Mouse (Mus musculus) hematopoietic stem cell, adult 5-6 weeks (primary cell): ENCODE data around the gene Ffar1. TPM values are rescaled to one million over a fixed set of nuclear protein-coding genes. Genes with fewer than 3 reads are reported as not detected.
A peak's percentile ranks its signal among the peaks of the same experiment; 100 is the strongest.

Experiments used
- ATAC-seq, 2 experiments: fragments of 125-278 bp in 1 of 2; replicated peaks in 1 of 2; 2 replicates each; pipeline ENCODE4 v1.8.0; 2016 to 2017; ENCODE audit warnings: inconsistent platforms in 2 of 2, mild to moderate bottlenecking in 2 of 2, moderate number of reproducible peaks in 2 of 2, low read depth in 1 of 2, moderate TSS enrichment in 1 of 2; ENCODE audit not compliant: low FRiP score in 2 of 2, poor library complexity in 2 of 2, severe bottlenecking in 2 of 2, insufficient read depth in 1 of 2, low TSS enrichment in 1 of 2
- total RNA-seq: library from RNA; stranded (forward); fragments of 172-1452, 232-1000 nt; gene quantifications from 2 replicates; pipeline ENCODE4 v1.2.3, GENCODE M21; 2017

Gene Ffar1
- total RNA-seq = not detected in 2 replicates

DNA sequence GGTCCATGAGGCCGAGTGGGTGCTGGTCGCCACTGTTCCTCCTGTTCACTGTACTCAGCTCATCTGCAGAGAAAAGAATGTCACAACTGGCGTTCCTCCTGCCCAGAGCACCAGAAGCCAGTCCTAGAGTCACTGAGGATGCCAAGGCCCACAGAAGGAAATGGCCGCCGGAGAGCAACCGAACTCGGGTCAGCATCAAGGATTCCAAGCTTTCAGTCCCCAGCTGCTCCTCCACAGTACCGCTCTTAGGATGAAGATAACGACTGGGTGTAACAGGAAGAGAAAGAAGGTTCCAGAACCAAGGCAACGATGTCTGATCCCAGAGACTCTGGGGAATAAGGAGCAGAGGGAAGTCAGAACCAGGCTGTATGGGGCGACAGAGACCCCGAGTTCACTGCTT, at the start of gene Ffar1:
Ffar1 (minus strand) TSS at position 101 of the 400 bp plus-strand sequence.
- no peak for ATAC-seq

DNA sequence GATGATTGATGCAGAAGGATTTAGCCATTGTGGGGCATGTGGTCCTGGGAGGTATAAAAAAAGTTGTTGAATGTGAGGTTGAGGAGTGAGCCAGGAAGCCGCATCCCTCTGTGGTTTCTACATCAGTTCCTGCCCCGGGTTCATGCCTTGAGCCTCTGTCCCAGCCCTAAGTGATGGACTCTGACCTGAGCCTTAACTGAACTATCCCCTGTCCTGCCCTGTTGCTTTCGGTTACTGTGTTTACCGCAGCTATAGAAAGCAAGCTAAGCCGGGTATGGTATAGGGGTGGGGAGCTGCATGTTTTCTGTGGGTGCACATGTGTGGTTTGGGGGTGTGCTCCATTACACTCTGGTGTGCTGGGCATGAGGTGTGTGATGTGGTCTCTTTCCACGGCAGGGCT, 48.4 kb upstream of the Ffar1 start:
- peak; percentile 29 to 35; a peak in 2 of 4 replicates for ATAC-seq

DNA sequence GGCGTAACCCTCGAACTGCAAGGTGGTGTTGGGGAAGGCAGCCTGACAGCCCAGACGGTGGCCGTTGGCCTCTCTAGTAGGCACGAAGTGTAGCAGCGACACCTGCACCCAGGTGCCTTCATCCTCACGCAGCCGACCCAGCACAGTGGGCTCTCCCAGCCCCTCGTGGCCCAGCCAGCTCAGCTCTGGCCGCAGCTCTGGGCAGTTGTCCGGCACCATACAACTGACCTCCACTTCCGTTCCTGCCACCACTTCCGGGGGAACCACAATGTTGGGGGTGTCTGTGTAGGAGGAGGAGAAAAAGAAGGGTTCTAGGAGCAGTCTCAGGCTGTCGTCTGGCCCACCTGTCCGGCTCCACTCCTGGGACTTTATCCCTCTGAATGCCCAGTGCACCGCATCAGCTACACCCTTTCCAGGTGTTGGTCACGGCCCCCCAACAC, 47.6 kb upstream of the Ffar1 start:
- no peak; a peak in 1 of 4 replicates for ATAC-seq

DNA sequence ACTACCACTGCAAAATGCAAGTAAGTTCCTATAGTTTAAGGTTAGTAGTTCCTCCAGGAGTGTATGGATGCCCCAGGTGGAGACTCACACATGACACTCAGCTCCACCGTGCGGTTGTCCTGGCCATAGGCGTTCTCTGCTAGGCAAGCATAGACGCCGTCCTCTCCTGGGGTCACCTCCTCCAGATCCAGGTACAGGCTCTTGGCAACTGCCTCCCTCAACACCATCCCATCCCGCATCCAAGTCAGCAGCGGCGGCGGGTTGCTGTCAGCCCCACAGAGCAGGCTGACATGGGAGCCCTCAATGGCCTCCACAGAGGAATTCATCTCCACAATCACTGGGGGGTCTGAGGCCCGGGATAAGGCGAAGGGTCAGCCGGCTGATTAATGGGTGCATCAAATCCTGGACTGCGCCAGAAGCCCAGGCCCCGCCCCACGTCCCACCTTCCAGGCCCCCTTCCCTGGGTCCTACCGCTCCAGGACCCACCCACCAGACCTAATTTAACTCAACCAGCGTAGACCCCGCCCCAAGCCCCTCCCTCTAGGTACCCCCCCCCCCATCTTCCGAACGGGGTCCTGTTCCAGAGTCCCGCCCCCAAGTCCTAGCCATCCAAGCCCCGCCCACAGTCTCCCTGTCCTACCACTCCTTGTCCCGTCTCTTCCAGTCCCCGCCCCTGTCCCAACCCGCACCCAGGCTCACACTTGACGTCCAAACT, 47.1 kb upstream of the Ffar1 start:
- peak; percentile 39 to 61; a peak in 1 of 4 replicates for ATAC-seq

DNA sequence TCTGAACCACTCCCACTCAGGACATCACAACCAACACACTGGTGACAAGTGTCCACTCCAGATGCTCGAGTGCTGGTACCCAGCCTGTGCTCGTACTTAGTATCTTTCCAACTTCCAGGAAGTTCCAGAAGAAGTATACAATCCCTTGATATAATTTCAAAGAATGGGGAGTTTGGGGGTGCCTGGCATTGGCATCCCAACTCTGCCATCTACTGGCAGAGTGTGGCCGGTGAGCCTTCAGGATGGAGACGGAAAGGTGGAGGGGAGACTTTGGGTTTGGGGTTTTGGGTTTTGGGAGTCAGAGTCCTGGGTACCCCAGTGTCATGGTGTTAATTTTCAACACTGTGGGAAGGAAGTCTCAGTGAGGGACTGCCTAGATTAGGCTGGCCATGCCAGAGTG, 42.7 kb upstream of the Ffar1 start:
- ATAC-seq = peak; percentile 22 to 35; a peak in 1 of 4 replicates

DNA sequence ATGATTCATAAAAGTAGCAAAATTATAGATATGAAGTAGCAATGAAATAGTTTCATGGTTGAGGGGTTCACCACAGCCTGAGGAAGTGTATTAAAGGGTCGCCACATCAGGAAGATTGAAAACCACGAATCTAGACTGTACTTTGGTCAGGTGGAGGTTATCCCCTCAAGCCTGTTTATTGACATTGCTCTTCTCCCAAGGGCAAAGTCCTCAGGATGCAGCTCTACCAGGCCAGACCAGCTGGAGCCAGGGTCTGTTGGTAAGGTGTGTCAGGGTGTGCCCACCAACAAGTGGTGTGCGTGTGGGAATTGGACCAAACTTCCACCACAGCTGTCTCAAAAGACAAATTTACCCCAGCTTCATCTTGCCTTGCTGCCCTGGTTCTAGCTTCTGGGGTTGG, 33.9 kb upstream of the Ffar1 start:
- no peak for ATAC-seq

DNA sequence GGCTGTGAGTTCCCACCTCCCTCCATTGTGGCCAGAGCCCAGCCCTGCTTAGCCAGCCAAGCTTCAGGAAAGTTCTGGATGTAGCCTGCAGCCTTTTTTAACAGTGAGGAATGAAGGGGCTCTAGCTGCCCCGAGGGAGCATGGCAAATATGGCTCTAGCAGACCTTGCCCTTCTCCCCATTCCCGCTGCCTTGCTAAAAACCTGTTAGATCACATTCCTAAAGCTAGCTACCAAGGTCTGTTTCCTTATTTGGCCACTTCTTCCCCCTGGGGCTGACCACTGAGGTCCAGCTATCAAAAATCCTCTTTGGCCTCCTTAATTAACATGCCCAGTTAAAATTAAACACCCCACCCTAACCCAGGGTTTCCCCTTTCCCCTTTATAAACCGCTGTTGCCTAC, 31.2 kb upstream of the Ffar1 start:
- ATAC-seq = no peak

DNA sequence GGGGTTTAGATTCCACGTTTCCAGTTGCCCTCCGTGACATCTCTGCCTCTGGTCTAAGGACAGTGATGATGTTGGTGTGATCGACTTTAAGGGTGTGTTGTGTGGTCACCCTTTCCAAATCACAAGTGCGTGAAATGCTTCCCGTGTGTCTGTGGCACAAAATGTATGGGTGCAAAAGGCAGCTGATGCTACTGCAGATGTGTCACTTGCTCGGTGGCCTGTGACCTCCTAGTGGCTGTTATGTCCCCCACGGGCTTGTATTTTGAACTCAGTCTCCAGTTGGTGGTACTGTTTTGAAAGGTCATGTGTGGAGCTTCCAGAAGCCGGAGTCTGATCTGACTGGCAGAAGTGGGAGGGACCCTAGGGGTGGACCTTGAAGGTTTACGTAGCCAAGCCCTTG, 30.4 kb upstream of the Ffar1 start:
- ATAC-seq = no peak

DNA sequence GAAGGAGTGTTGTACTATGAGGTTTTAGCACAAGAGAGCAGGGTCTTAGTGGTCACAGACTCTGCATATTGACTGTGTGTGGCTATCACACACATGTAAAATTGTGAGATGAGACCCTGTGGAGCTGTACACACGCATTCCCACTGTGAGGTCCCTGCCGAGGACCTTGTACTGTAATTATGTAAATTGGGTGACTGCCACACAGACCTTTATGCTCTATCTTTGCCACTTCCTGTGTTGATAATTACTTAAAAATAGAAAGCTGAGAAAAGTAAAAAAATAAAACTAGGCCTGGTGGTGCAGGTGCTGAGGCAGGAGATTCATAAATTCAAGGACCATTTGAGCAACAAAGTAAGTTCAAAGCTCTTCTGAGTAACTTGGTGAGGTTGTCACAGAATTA, 29.3 kb upstream of the Ffar1 start:
- no peak for ATAC-seq

DNA sequence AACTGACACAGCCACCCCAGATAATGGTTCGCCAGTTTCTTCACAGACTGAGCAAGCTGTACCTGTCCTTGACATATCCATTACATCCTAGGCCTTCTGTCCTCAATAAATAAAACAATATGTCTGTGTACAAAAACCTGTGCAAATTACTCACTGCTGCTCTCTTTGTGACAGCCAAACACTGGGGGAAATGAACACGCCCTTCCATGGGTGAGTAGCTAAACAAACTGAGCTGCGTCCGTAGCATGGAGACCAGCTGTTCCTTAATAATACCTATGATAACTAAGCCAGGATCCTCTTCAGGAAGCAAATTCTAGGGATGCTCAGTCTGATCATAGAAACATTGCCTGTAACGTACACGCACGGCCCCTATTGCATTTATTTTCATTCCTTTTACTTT, 27.4 kb upstream of the Ffar1 start:
- no peak for ATAC-seq

DNA sequence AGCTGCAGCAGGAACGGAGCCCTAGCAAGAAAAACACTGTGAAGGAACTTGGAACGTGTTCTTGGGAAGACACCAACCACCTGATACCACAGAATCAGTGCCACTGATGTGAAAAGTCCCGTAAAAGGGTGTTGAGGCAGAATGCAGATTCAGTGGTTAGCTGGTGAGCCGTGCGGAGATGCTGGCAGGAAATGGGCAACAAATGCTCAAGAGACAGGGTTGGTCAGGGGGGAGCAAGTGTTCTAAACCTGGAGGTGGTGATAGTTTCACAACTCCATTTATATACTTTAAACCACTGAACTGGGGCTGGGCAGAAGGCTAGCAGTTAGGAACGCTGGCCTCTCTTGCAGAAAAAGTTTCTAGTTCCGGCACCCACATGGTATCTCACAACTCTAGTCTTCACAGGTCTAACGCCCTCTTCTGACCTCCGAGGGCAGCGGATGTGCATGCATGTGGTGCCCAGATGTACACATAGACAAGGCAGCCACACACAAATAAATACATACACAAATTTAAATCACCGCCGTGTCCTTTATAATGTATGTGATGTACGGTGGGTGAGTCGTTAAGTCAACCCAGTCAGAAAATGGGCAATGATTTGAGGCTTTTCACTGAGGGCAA, 26.3 kb upstream of the Ffar1 start:
- peak; percentile 27 to 36; a peak in 3 of 4 replicates for ATAC-seq

DNA sequence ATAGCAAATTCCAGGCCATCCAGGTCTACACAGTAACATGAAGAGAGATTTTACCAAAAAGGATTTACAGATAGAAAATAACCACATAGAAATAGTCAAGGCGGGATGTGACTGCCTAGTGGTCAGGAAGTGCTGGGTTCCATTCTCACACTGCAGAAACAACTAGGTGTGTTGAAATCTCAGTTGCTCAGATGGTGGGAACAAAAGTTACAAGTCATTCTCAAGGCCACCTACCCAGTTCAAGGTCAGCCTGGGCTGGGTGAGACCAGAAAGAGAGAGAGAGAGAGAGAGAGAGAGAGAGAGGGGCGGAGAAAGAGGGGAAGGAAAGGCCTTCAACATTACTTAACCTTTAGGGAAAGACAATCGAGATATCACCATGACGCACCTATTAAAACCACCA, 25.5 kb upstream of the Ffar1 start:
- no peak for ATAC-seq

DNA sequence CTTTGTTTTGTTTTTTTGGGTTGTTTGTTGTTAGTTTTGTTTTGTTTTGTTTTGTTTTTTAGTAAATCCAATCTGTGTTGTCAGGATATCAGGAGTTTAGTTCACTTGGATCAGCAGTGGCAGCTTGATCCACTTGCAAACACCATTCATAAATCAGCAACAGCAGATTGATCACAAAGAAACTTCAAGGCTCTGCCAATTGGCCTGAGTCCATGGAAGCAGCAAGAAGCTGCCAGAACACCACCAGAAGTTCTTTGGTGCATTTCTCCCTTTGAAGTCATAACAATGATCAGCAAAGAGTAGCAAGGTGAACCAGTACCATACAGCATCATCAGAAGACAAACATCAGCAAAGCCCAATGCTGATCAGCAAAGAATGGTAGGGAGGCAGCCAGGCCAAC, 22.7 kb upstream of the Ffar1 start:
- ATAC-seq = no peak

DNA sequence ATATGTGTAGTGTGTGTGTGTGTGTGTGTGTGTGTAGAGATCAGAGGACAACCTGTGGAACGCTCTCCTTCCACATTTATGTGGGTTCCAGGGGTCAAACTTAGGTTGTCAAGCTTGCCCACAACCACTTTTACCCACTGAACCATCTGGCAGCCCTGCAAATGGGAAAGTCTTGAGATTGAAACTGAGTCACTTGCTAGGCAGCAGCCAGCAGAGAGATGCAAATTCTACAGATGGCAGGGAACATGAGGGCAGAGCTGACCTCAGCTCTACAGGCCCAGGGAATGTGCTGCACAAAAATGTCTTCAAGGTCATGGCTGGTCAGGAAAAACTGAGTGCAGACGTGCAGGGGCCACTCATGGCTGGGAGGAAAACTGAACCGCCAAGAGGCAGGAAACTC, 20.0 kb upstream of the Ffar1 start:
- no peak for ATAC-seq

DNA sequence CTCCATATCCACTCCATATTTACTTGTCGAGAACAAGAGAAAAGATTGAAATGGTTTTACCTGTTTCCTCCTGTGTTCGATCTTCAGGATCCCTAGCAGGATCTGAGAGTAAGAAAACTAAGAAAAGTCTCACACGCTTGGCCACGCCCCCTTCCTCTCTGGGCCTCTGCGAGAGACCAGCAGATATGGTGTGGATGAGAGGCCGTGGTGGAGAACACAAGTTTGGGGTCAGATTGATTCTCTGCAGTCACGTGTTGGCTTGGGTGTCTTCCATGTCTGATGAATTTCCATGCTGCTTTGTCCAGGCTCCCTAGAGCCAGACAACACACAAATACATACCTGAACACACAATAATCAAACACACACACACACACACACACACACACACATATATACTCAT, 18.8 kb upstream of the Ffar1 start, which contains the start of gene Cd22:
Cd22 (minus strand) TSS at position 167 of the 400 bp plus-strand sequence.
- ATAC-seq = no peak

DNA sequence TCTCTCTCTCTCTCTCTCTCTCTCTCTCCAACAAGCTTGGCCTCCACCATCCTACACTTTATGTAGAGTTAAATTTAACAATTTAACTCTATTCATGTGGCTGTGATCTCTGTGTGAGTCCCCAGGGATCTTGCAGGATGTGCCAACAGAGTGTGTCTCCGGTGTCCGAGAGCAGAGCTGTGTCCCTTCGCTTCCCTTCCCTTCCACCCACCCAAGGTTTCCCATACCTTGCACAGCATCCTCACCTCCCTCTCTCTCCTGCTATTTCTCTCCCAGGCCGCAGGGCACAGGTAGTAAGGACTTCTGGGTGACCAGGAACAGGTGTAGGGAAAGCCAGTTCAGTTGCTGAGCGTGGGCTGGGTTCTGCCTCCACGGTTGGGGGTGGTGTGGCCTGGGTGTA, 17.6 kb upstream of the Ffar1 start:
- ATAC-seq = no peak

DNA sequence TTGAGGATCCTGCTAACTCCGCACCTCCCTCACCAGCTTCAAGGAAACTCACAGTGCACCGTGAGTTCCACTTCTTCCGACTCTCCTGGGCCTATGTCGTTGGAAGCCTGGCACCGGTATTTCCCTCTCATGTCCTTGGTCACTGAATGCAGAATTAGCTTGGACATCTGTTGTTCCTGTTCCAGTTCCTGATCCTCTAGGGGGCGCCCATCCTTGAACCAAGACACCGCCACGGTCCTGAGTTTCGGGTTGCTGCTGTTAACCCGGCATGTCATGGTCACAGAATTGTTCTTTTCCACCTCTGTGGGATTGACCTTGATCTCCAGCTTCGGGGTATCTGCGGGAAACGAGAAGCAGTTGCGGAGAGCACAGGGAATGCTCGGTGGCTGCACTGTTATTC, 11.7 kb upstream of the Ffar1 start:
- ATAC-seq = peak; percentile 70 to 77; a peak in 3 of 4 replicates

DNA sequence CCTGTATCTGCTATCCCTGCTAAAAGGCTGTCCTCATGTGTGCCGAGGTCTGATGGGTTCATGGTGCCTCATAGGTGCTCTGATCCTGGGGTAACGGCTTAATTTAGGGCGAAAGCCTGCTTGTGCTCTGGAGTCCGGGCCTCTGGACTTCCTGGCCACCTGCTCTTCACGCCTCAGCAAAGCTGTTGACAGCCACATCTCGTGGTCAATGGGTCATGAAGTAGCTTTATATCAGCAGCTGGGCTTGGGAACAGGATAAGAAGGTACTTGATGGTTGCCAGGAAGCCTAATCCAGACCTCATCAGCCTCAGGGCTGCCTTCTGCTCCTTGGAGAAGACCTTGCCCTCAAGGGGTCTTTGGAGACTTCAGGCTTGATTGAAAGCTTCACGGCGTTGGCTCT, 2.0 kb upstream of the Ffar1 start:
- no peak for ATAC-seq
